ENCODE assay signal across 9 mouse cellular contexts in genomic region chr3:19062249-19062859, GRCm38 (mm10).
A peak's percentile ranks its signal among the peaks of the same experiment; 100 is the strongest.
DNase-seq lines count a peak whose midpoint lies in the region; ATAC-seq and TF ChIP-seq lines count a peak whose summit lies in the region.
"Had no signal": no experiment of that assay in that cellular context is flagged by ENCODE, and none has a peak within 500 bp of the region (broad histone marks: within the 10 kb centered on the region; RNA-seq: fewer than 3 reads in every experiment).

No protein-coding gene starts in this region.

- no peaks in the 10 kb centered on the region for H3K27me3 ChIP-seq in midbrain, embryonic 12.5 days
- H3K27me3 ChIP-seq: liver, embryonic 15.5 days had no signal

- no peak overlapping the region for H3K4me2 ChIP-seq in midbrain, embryonic 12.5 days (replicated peaks)
- H3K4me2 ChIP-seq: liver, embryonic 15.5 days had no signal

- peak; percentile 20 for DNase-seq in gastrocnemius, postnatal 10 days
- no peak for DNase-seq in gastrocnemius, postnatal 25 days
- DNase-seq in ES-E14 (ENCODE audit: low read depth, low spot score): peak; percentile 53
- peak; percentile 85 to 90 for DNase-seq in cerebellum, postnatal 14 days
- DNase-seq in heart, postnatal 4 days: peak; percentile 54
- DNase-seq in layer of hippocampus, adult 8-10 months (ENCODE audit: low spot score in 2 of 2): peak; percentile 26 to 71

- no peak overlapping the region for H3K27ac ChIP-seq in ES-E14 (ENCODE audit: insufficient read depth, low read depth, low read length, poor library complexity, severe bottlenecking)
- H3K27ac ChIP-seq in midbrain, embryonic 12.5 days (replicated peaks): no peak overlapping the region
- H3K27ac ChIP-seq: liver, embryonic 15.5 days had no signal

- in situ Hi-C loops in ES-E14 (cut with MboI; ENCODE audit: low sequenced_read_pairs in 2 of 2, unreplicated experiment in 2 of 2): loop anchor here (10.0 to 25.0 kb wide), 2 partner anchors 1018 to 1025 kb away; no protein-coding TSS in a partner anchor

- no peaks in the 10 kb centered on the region for H3K9me3 ChIP-seq in ES-E14 (ENCODE audit: control insufficient read depth, insufficient read depth, low read depth, low read length)
- H3K9me3 ChIP-seq in midbrain, embryonic 12.5 days: no peaks in the 10 kb centered on the region
- H3K9me3 ChIP-seq: liver, embryonic 15.5 days had no signal

- peak; percentile 42 for ATAC-seq in midbrain, embryonic 12.5 days (ENCODE audit: low FRiP score, low read depth)
- no peak for ATAC-seq in activated CD4-positive, CD25-positive, alpha-beta regulatory T cell, adult 4 months

- no peaks in the 10 kb centered on the region for H3K36me3 ChIP-seq in ES-E14 (ENCODE audit: control insufficient read depth, insufficient read depth, low read length, poor library complexity, severe bottlenecking)
- H3K36me3 ChIP-seq in midbrain, embryonic 12.5 days: no peaks in the 10 kb centered on the region
- H3K36me3 ChIP-seq: liver, embryonic 15.5 days had no signal

- no peak overlapping the region for H3K9ac ChIP-seq in ES-E14 (ENCODE audit: insufficient read depth, low read depth, low read length, poor library complexity, severe bottlenecking)
- no peak overlapping the region for H3K9ac ChIP-seq in midbrain, embryonic 12.5 days (replicated peaks)
- H3K9ac ChIP-seq: liver, embryonic 15.5 days had no signal

- no peak overlapping the region; a peak in 1 of 4 replicates for H3K4me3 ChIP-seq in ES-E14 (ENCODE audit: insufficient read depth in 1 of 2, low read depth in 1 of 2, low read length in 2 of 2, poor library complexity in 1 of 2, severe bottlenecking in 1 of 2)
- no peak overlapping the region for H3K4me3 ChIP-seq in midbrain, embryonic 12.5 days
- H3K4me3 ChIP-seq: liver, embryonic 15.5 days had no signal

- WGBS in midbrain, embryonic 12.5 days: 38% methylated on average over 6 of the region's 6 CpGs

- peaks cover 0 to 2% of the 10 kb centered on the region in 2 experiments; a peak in 1 of 4 replicates for H3K4me1 ChIP-seq in ES-E14 (ENCODE audit: control insufficient read depth in 2 of 2, insufficient read depth in 2 of 2, low read length in 2 of 2, poor library complexity in 1 of 2)
- peaks cover 4% of the 10 kb centered on the region; the same call in 1 of the 2 replicates for H3K4me1 ChIP-seq in midbrain, embryonic 12.5 days
- H3K4me1 ChIP-seq: liver, embryonic 15.5 days had no signal

TF ChIP-seq in ES-E14, 5 proteins besides CTCF, POLR2A, EP300 and RAD21:
- TF ChIP-seq ZNF384 (IDR thresholded peaks at IDR 0.05; ENCODE audit: low read depth, low read length): no peak
- TF ChIP-seq ZC3H11A (IDR thresholded peaks at IDR 0.05; ENCODE audit: borderline replicate concordance, low read depth, low read length): peak; percentile 80
